Mouse (Mus musculus): ENCODE results near the gene Lrrfip2. TPM values are rescaled to one million over a fixed set of nuclear protein-coding genes. Genes with fewer than 3 reads are reported as not detected.

The Lrrfip2 gene
- total RNA-seq, 1 experiment from 2014 or later, result 61.9 TPM

Other genes with a start within 250 kb of the Lrrfip2 start
- 19.7 and 22.1 TPM in 2 replicates for gene Als2cl, start 237.7 kb upstream of the Lrrfip2 start, total RNA-seq (2021)
- gene Tmie, start 237.5 kb upstream of the Lrrfip2 start, total RNA-seq (2021), result 2.0 and 2.3 TPM in 2 replicates
- not detected in 2 replicates for gene Fam240a, start 200.7 kb upstream of the Lrrfip2 start, total RNA-seq (2021)
- gene Tdgf1, start 171.4 kb upstream of the Lrrfip2 start, total RNA-seq (2021), result not detected in 2 replicates
- 8.9 and 10.5 TPM in 2 replicates for gene Lrrc2, start 166.0 kb upstream of the Lrrfip2 start, total RNA-seq (2021)
- gene Rtp3, start 127.0 kb upstream of the Lrrfip2 start, total RNA-seq (2021), result 3.0 and 4.8 TPM in 2 replicates
- 0.49 and 2.4 TPM in 2 replicates for gene Ltf, start 98.3 kb upstream of the Lrrfip2 start, total RNA-seq (2021)
- gene Ccrl2, start 60.1 kb upstream of the Lrrfip2 start, total RNA-seq (2021), result 4.2 and 4.5 TPM in 2 replicates
- 26.5 and 28.1 TPM in 2 replicates for gene Mlh1, start 154.2 kb downstream of the Lrrfip2 start, total RNA-seq (2021)
- gene Epm2aip1, start 154.3 kb downstream of the Lrrfip2 start, total RNA-seq (2021), result 48.5 and 61.5 TPM in 2 replicates
- gene Trank1, start 194.1 kb downstream of the Lrrfip2 start, total RNA-seq (2021), result 69.1 and 74.9 TPM in 2 replicates